Mouse (Mus musculus) liver, embryonic 14.5 days (tissue): ENCODE measurements around the gene Kank1.

Experiments
- CTCF ChIP-seq: IDR thresholded peaks from 2 replicates; pipeline ENCODE4 v1.5.1; 2016; ENCODE audit warnings: antibody characterized with exemption, low read depth, control low read depth
- EP300 ChIP-seq: IDR thresholded peaks from 2 replicates; pipeline ENCODE4 v1.6.1; 2016; ENCODE audit warnings: antibody characterized with exemption, low read depth

GRCm38 (mm10) chr19:25271591-25271990 is 34.8 kb downstream of the Kank1 start:
- TF ChIP-seq CTCF = no peak
- no peak for TF ChIP-seq EP300
